Mouse (Mus musculus) heart, postnatal 0 days (tissue): Measurements from ENCODE around the gene Ppih. TPM values are rescaled to one million over a fixed set of nuclear protein-coding genes. Genes with fewer than 3 reads are reported as not detected.

Experiments used
- ATAC-seq: fragments of 200-750 bp; cut with Nextera tagmentation; 2 replicates; pipeline ENCODE4 v1.8.0; 2017; ENCODE audit warnings: low read depth, moderate number of reproducible peaks, moderate library complexity; ENCODE audit not compliant: insufficient read depth
- DNase-seq: peaks from one replicate; pipeline ENCODE4 v3.0.0-alpha.2; 2016; ENCODE audit warnings: low spot score
- H3K27ac ChIP-seq: fragments of 300-500 bp; sonication (generic); 2 replicates; pipeline ENCODE4 v1.5.1; 2014; ENCODE audit warnings: low read depth, mild to moderate bottlenecking
- H3K27me3 ChIP-seq: fragments of 300-500 bp; sonication (generic); 2 replicates; pipeline ENCODE4 v1.6.1; 2014; ENCODE audit warnings: low read length, mixed read lengths; ENCODE audit not compliant: control insufficient read depth, insufficient read depth
- H3K36me3 ChIP-seq: fragments of 300-500 bp; sonication (generic); replicated peaks from 2 replicates; pipeline ENCODE4 v1.6.1; 2014; ENCODE audit warnings: low read length, mixed read lengths; ENCODE audit not compliant: control insufficient read depth, insufficient read depth
- H3K4me1 ChIP-seq: fragments of 300-500 bp; sonication (generic); 2 replicates; pipeline ENCODE4 v1.6.1; 2014; ENCODE audit warnings: antibody characterized with exemption; ENCODE audit not compliant: control insufficient read depth, insufficient read depth
- H3K4me2 ChIP-seq: fragments of 300-500 bp; sonication (generic); 2 replicates; pipeline ENCODE4 v1.6.1; 2014; ENCODE audit warnings: low read depth, mild to moderate bottlenecking, low read length, moderate library complexity
- H3K4me3 ChIP-seq: fragments of 300-500 bp; sonication (generic); 2 replicates; pipeline ENCODE4 v1.5.1; 2014; ENCODE audit warnings: low read depth, low read length
- H3K9ac ChIP-seq: fragments of 300-500 bp; sonication (generic); replicated peaks from 2 replicates; pipeline ENCODE4 v1.6.1; 2014; ENCODE audit warnings: low read depth, low read length, mixed read lengths
- H3K9me3 ChIP-seq: fragments of 300-500 bp; sonication (generic); replicated peaks from 2 replicates; pipeline ENCODE4 v1.6.1; 2016; ENCODE audit warnings: low read length; ENCODE audit not compliant: control insufficient read depth
- CTCF ChIP-seq: IDR thresholded peaks from 2 replicates; pipeline ENCODE4 v1.5.1; 2016; ENCODE audit warnings: antibody characterized with exemption, control low read depth, low read depth
- EP300 ChIP-seq: IDR thresholded peaks from 2 replicates; pipeline ENCODE4 v1.6.1; 2016; ENCODE audit warnings: antibody characterized with exemption, low read depth
- whole genome bisulfite sequencing: fragments of 180-500 bp; shearing (Covaris S2); extraction: QIAGEN DNeasy Blood & Tissue Kit; methylation state at CpG from one replicate; pipeline ENCODE4 v1.1.7; 2014; 5-methylcytosine and 5-hydroxymethylcytosine counted together
- polyA plus RNA-seq: library from polyadenylated mRNA; unstranded; fragments of >200 nt; fragmentation: Nextera tagmentation; extraction: Ambion mirVana; gene quantifications from 2 replicates; pipeline ENCODE4 v1.2.1, GENCODE M21; 2015
- total RNA-seq: library from RNA; depleted of rRNA; stranded (reverse); fragments of >200 nt; gene quantifications from 2 replicates; pipeline ENCODE4 v1.2.3, GENCODE M21; 2014; ENCODE audit warnings: low replicate concordance

Gene Ppih
- total and polyA plus RNA-seq, 2 experiments from 2014 or later, result 15.2 to 21.5 TPM

DNA sequence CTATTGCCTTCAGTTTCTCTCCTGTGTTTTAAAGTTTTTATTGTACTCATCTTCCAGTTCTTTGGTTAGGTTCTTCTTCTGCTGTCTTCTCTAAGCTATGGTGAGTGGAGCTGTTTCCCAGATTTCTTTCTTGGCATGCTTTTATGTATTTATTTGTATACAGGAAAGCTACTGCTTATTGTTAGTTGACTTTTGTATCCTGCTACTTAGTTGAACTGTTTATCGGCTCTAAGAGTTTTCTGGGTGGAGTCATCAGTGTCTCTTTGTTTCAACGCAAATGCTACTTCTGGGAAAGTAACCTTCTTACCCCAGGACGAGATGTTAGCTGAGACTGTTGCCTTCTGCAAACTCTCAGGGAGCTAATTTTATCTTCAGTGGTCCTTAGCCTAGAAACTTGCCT is 56.9 kb downstream of the Ppih start:
- Histone ChIP-seq H3K4me3 (no peak overlapping the region), H3K27me3 (no peaks in the 10 kb centered on the region), H3K9me3 (no peaks in the 10 kb centered on the region), H3K4me2 (no peak overlapping the region), H3K9ac (no peak overlapping the region), H3K4me1 (no peaks in the 10 kb centered on the region), H3K27ac (peak overlapping the region; percentile 44; the same call in 1 of the 2 replicates), H3K36me3 (no peaks in the 10 kb centered on the region)
- no peak for DNase-seq
- ATAC-seq, result no peak
- no peak for TF ChIP-seq CTCF
- no peak for TF ChIP-seq EP300
- 44% methylated on average over 3 of the region's 3 CpGs for WGBS

DNA sequence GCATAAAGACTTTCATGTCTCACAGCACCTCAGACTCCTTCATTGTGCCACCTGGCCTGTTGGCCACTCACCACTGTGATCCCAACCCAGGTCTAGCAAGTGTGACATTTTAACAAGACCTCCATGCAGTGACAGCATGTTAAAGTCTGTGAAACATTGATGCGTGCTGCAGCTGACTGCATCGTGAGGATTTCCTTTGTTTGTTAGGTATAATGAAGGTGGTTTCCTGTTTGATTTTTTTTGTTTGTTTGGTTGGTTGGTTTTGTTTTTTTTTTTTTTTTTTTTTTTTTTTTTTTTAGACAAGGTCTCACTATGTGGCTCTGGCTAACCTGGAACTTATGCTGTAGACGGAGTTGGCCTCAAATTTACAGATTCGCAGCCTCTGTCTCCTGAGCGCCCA is 57.9 kb downstream of the Ppih start:
- TF ChIP-seq EP300 (no peak), CTCF (no peak)
- WGBS, result 85% methylated on average over 5 of the region's 5 CpGs
- Histone ChIP-seq H3K27me3 (no peaks in the 10 kb centered on the region), H3K36me3 (no peaks in the 10 kb centered on the region), H3K4me2 (no peak overlapping the region), H3K27ac (peak overlapping the region; percentile 60), H3K4me1 (no peaks in the 10 kb centered on the region), H3K4me3 (no peak overlapping the region), H3K9ac (no peak overlapping the region), H3K9me3 (no peaks in the 10 kb centered on the region)
- no peak for ATAC-seq
- DNase-seq, result no peak

GRCm38 (mm10) chr4:119261087-119261713 is 59.1 kb downstream of the Ppih start:
- WGBS, result 38% methylated on average over 7 of the region's 7 CpGs
- ATAC-seq, result peak; percentile 37; the same call in 1 of the 2 replicates
- Histone ChIP-seq H3K9me3 (no peaks in the 10 kb centered on the region), H3K4me3 (no peak overlapping the region), H3K4me2 (no peak overlapping the region), H3K36me3 (no peaks in the 10 kb centered on the region), H3K4me1 (no peaks in the 10 kb centered on the region), H3K9ac (no peak overlapping the region), H3K27me3 (no peaks in the 10 kb centered on the region), H3K27ac (peak overlapping the region; percentile 76)
- no peak for DNase-seq
- TF ChIP-seq EP300, result peak; percentile 67; the same call in 1 of the 2 replicates
- TF ChIP-seq CTCF, result no peak

DNA sequence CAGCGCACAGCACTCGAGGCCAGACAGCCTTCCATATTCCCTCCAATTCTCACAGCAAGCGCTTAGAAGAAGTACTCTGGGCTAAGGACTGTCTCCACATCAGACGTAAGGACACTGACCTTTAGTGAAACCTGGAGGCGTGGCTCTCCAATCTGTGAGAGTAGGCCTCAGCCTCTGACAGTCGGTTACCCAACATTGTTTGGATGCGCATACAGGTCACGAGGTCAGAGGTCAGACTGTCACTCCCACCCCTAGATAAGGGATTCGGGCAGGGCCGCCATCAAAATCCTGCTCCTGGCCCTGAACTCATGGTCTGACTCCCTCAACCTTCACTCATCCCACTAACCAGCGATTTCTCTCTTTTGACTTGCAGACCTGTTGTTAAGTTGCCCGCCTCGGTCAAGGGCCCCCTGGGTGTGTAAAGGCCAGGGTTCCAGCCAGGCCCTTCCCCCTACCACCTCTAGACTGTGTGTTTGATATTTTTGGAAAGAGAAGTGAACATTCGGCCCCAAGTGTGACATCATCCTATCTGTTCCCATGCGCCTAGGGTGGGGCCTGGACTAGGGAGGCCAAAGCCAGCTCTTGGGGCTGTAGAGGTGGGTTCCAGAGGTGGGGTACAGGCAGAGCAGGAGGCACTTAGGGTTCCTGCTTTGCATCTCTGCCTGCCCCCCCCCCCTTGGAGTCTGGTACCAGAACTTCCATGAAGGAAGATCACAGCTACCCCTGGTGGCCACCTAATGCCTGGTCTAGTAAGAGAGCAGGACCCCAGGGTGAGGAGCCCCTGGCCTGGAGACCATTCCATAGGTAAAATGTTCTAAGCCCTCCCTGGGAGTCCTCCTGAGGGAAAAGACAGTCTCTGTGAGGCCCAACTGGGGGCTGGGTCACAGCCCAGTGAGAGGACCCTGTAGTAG is 60.7 kb downstream of the Ppih start:
- no peak overlapping the region for H3K27ac ChIP-seq
- H3K9me3 ChIP-seq, result no peaks in the 10 kb centered on the region
- no peak overlapping the region for H3K4me2 ChIP-seq
- ATAC-seq (no peak), DNase-seq (no peak)
- H3K27me3 ChIP-seq, result no peaks in the 10 kb centered on the region
- TF ChIP-seq EP300 (no peak), CTCF (peak; percentile 21; the same call in 1 of the 2 replicates)
- H3K36me3 ChIP-seq, result no peaks in the 10 kb centered on the region
- H3K4me3 ChIP-seq, result no peak overlapping the region
- WGBS, result 76% methylated on average over 15 of the region's 15 CpGs
- no peaks in the 10 kb centered on the region for H3K4me1 ChIP-seq
- H3K9ac ChIP-seq, result no peak overlapping the region

- Histone ChIP-seq H3K4me1 (no peaks in the 10 kb centered on the region), H3K4me2 (no peak overlapping the region), H3K27ac (no peak overlapping the region), H3K9me3 (no peaks in the 10 kb centered on the region), H3K27me3 (no peaks in the 10 kb centered on the region), H3K9ac (no peak overlapping the region), H3K36me3 (no peaks in the 10 kb centered on the region), H3K4me3 (no peak overlapping the region)
- DNase-seq (no peak), ATAC-seq (no peak)
- WGBS, result 81% methylated on average over 6 of the region's 6 CpGs
- no peak for TF ChIP-seq EP300
- no peak for TF ChIP-seq CTCF
These were observed 63.3 kb downstream of the Ppih start for GRCm38 (mm10) chr4:119257083-119257482.
